Mouse (Mus musculus): ENCODE results near the gene Fnbp1. TPM values are rescaled to one million over a fixed set of nuclear protein-coding genes. Genes with fewer than 3 reads are reported as not detected.

The Fnbp1 gene
- total RNA-seq, 2 experiments from 2014 or later = 50.0 to 53.4 TPM

- no peak for DNase-seq (ENCODE audit: low spot score)
- intact Hi-C loops (cut with DNase I) = no loop called here
These were observed 11.9 kb downstream of the Fnbp1 start for GRCm38 (mm10) chr2:31129742-31130518.

- peak; percentile 33 for DNase-seq (ENCODE audit: low spot score)
These were observed 13.9 kb downstream of the Fnbp1 start for GRCm38 (mm10) chr2:31127899-31128298.

GRCm38 (mm10) chr2:31127219-31127618 is 14.6 kb downstream of the Fnbp1 start:
- intact Hi-C loops (cut with DNase I) = no loop called here
- DNase-seq (ENCODE audit: low spot score) = no peak

More at GRCm38 (mm10) chr2:31127899-31128298, 13.9 kb downstream of the Fnbp1 start:
- intact Hi-C loops (cut with DNase I) = no loop called here

- intact Hi-C loops (cut with DNase I) = no loop called here
- no peak for DNase-seq (ENCODE audit: low spot score)
These were observed 15.8 kb downstream of the Fnbp1 start for GRCm38 (mm10) chr2:31126048-31126447.

GRCm38 (mm10) chr2:31125156-31125555 is 16.7 kb downstream of the Fnbp1 start:
- intact Hi-C loops (cut with DNase I) = no loop called here

GRCm38 (mm10) chr2:31124694-31125093 is 17.1 kb downstream of the Fnbp1 start:
- intact Hi-C loops (cut with DNase I) = no loop called here
- DNase-seq (ENCODE audit: low spot score) = no peak

More at GRCm38 (mm10) chr2:31125156-31125555, 16.7 kb downstream of the Fnbp1 start:
- no peak for DNase-seq (ENCODE audit: low spot score)

GRCm38 (mm10) chr2:31123493-31123892 is 18.3 kb downstream of the Fnbp1 start:
- intact Hi-C loops (cut with DNase I) = no loop called here
- no peak for DNase-seq (ENCODE audit: low spot score)

- intact Hi-C loops (cut with DNase I) = no loop called here
- DNase-seq (ENCODE audit: low spot score) = no peak
These were observed 19.0 kb downstream of the Fnbp1 start for GRCm38 (mm10) chr2:31122806-31123205.

GRCm38 (mm10) chr2:31121131-31121693 is 20.6 kb downstream of the Fnbp1 start:
- intact Hi-C loops (cut with DNase I) = no loop called here
- no peak for DNase-seq (ENCODE audit: low spot score)

- intact Hi-C loops (cut with DNase I) = no loop called here
- peak; percentile 27 for DNase-seq (ENCODE audit: low spot score)
These were observed 22.0 kb downstream of the Fnbp1 start for GRCm38 (mm10) chr2:31119795-31120194.

GRCm38 (mm10) chr2:31118639-31119380 is 23.0 kb downstream of the Fnbp1 start:
- no peak for DNase-seq (ENCODE audit: low spot score)
- intact Hi-C loops (cut with DNase I) = no loop called here

- no peak for DNase-seq (ENCODE audit: low spot score)
- intact Hi-C loops (cut with DNase I) = no loop called here
These were observed 23.6 kb downstream of the Fnbp1 start for GRCm38 (mm10) chr2:31118211-31118610.

GRCm38 (mm10) chr2:31115943-31116731 is 25.7 kb downstream of the Fnbp1 start:
- intact Hi-C loops (cut with DNase I) = no loop called here
- no peak for DNase-seq (ENCODE audit: low spot score)

- intact Hi-C loops (cut with DNase I) = no loop called here
- no peak for DNase-seq (ENCODE audit: low spot score)
These were observed 26.5 kb downstream of the Fnbp1 start for GRCm38 (mm10) chr2:31115091-31115942.

- intact Hi-C loops (cut with DNase I) = no loop called here
- no peak for DNase-seq (ENCODE audit: low spot score)
These were observed 27.6 kb downstream of the Fnbp1 start for GRCm38 (mm10) chr2:31114205-31114604.

- intact Hi-C loops (cut with DNase I) = no loop called here
- DNase-seq (ENCODE audit: low spot score) = no peak
These were observed 30.1 kb downstream of the Fnbp1 start for GRCm38 (mm10) chr2:31111685-31112084.

- no peak for DNase-seq (ENCODE audit: low spot score)
- intact Hi-C loops (cut with DNase I) = no loop called here
These were observed 31.8 kb downstream of the Fnbp1 start for GRCm38 (mm10) chr2:31109960-31110548.

- no peak for DNase-seq (ENCODE audit: low spot score)
- intact Hi-C loops (cut with DNase I) = no loop called here
These were observed 33.6 kb downstream of the Fnbp1 start for GRCm38 (mm10) chr2:31108186-31108585.

Measured in heart, postnatal 25 days (tissue).